Mouse (Mus musculus) mesoderm, embryonic 11.5 days (tissue): ENCODE measurements around the gene Kazn.
A peak's percentile ranks its signal among the peaks of the same experiment; 100 is the strongest.

Experiments
- DNase-seq: peaks from one replicate; pipeline ENCODE4 v3.0.0-alpha.2; 2012; ENCODE audit warnings: low read depth, low spot score

Gene Kazn

DNA sequence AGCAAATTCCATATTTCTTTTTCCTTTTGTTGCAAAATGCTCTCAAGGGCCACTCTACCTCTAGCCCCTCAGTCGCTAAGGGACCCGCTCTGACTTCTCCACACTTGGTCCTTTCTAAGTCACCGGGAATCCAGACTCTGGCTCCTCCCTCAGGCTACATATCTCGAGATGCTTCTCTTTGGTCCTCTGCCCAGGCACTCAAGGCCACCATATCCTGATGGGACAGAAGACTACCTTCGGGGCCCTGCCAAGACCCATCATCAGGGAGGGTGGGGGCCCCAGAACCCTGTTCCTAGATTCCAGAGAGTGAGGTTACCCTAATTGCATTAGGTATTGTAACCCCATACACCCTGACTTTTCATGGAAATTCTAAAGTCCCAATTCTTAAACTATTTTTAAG is 73.8 kb downstream of the Kazn start:
- no peak for DNase-seq

DNA sequence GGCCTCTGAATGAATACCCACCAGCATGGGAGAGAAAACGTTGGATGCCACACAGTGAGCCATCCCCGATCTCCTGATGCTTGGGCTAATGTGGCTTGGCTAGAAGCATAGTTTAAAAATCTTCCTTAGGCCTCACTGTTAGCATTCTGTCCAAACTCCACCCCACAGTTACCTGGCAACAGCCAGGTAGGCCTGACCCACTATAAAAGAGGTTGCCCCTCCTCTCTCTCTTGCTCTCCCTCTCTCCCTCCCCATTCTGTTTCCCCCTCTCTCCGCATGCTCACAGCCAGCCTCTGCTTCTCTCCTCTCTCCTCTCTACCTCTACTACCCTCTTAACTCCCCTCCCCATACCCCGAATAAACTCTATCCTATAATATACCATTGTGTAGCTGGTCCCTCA is 74.8 kb downstream of the Kazn start:
- no peak for DNase-seq

DNA sequence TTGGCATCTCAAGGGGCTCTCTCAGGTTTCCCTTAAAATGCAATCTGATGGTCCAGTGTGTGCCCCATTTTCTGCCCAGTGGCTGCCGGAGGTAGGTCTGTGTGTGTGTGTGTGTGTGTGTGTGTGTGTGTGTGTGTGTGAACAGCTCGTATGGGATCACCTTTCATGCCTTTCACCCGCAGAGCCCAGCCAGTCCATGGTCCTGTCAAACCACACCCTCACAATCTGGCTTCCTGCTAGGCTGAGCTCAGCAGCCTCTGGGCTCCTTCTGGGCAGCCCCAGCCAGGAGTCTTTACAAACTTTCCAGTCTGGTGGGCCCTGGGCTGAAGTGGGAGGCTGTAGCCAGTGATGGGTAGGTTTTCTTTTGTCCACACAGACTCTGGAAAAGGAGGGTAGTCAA is 75.3 kb downstream of the Kazn start:
- no peak for DNase-seq

DNA sequence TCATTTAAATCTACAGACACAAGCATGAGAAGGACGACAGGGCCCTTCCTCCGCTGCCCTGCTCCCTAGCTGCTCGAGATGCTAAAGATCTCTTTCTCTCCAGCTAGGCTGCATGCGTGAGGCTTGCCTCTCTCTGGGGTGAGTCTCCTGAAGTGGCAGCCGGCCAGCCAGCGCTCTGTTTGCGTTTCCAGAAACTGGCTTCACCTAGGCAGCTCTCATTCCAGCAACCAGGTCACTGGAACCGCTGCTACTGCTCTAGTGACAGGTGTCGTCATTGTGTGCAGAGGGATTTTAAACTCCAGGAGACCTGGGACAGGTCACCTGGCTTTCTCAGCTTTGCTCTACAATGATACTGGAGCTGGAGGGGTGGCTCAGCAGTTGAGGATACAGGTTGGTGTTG is 76.5 kb downstream of the Kazn start:
- DNase-seq: no peak

DNA sequence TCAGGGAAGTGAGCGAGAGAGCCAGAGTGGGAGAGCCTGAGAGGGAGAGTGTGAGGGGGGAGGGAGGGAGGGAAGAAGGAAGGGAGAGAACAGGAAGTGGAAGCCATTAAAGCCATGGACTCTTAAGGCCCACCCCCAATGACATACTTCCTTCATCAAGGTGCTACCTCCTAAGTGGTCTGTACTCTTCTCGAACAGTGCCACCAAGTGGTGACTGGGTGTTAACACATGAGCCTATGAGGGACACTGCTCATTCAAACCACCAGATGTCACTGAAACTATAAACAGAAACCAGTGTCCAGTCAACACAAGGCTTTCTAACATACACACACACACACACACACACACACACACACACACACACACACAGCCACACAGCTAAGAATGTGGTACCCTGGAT is 77.1 kb downstream of the Kazn start:
- no peak for DNase-seq

DNA sequence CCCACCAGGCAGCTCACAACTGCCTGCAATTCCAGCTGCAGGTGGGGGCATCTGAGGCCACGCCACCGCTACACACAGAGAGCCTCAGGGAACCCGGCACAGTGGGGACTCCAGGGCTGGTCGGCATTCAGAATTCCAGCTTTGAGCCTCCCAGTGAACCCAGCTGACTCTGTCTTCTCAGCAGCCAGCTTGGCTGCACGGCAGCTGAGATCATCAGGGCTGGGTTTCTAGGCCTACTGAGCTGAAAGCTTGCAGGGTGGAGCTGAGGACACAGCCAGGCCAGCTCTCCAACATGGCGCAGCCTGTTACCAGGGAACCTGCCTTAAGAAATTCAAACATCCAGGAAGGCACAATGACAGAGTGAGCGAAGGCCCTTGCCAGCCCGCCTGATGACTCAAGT is 79.2 kb downstream of the Kazn start:
- no peak for DNase-seq

DNA sequence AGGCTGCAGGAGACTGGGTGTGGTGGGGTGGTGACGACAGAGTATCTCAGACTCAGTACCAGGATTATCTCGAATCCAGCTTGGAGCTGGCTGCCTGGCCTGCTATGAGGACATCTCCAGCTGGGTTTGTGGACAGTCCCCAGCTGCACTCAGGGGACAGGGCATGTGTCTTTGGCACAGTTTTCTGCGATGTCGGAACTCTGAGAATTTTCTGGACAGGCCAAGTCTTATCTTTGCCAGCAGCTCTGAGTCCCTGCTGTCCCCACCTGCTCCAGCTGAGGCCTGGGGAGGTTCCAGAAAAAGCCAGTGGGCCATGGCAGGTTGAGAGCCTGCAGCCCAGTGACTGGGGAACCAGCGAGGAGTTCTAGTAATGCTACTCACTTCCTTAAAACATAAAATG is 82.7 kb downstream of the Kazn start:
- no peak for DNase-seq

DNA sequence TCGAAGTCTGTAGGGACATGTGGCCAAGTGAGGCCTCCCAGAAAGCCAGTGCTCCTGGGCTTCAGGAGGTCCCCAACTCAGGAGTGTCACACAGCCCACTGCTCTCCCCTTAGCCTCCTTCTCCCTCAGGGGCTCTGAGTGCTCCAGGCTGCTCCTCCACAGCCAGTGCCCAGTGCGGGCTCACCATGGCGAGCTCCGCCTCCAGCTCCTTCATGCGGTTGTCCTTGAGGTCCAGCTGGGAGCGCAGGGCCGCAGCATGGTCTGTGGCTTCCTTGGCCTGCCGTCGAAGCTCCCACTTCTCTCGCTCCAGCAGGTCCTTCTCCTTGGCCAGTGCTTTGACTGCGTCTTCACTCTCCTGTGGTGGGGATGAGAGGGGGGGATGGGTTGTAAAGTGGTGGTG is 85.0 kb downstream of the Kazn start:
- no peak for DNase-seq

DNA sequence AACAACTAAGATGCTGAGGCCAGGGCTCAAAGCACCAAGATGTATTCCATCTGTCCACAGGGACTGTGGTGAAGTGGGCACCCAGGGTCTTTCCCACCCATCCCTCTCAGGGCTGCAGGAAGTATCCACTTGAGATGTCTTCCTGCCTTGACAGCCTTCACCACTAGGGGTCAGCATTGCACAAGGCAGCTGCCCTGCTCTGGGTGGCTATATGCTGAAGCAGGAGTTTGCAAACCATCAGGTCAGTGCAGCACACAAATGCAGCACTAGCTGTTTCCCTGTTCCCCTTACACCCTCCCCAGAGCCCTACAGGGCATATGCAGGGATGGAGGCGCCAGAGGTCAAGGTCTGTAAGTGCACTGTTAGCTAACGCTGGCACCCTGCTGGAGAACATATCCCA is 85.7 kb downstream of the Kazn start:
- peak; percentile 91 for DNase-seq

DNA sequence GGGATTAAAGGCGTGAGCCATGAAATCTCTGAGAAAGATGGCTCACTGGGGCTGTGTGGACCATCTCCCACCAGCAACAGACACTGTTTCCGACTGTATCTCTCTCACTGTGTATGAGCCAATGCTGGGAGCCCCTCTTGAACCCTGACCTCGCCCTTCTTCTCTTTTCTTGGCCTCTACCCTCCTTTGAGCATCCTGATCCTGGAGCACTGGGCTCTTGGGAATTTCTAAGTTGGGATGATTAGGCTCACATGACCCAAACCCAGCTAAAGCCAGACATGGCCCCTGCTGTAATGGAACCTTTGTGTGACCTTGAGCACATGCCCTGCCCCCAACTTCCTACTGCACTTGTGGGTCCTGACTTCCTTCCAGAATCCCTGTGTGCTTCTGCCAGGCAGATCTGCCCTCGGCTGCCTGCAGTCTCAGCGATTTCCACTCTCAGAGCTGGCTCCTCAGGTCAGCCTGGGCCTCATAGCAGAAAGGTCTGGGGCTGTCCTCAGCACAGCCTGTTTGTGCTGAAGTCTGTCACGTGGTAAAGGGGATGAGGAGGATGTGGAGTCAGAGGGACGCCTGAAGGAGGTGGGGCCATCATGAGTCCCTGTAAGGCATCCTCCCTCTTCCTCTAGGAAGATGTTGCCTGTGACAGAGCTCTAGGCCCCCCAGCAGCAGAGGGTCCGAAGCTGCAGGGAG is 86.3 kb downstream of the Kazn start:
- DNase-seq: no peak

DNA sequence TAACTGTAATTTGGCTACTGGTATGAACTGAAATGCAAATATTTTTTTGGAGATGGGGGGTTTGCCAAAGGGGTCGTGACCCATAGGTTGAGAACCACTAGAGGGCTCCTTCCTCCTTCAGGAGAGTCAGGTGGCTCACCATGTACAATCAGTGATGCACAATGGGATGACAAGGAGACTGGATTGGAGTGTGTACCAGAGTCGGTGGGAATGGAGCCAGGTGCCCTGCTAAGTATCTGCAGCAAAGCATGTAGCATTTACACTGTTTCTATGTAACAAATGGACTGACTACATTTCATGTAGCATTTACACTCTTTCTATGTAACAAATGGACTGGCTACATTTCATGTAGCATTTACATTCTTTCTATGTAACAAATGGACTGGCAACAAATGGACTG is 89.1 kb downstream of the Kazn start:
- no peak for DNase-seq

DNA sequence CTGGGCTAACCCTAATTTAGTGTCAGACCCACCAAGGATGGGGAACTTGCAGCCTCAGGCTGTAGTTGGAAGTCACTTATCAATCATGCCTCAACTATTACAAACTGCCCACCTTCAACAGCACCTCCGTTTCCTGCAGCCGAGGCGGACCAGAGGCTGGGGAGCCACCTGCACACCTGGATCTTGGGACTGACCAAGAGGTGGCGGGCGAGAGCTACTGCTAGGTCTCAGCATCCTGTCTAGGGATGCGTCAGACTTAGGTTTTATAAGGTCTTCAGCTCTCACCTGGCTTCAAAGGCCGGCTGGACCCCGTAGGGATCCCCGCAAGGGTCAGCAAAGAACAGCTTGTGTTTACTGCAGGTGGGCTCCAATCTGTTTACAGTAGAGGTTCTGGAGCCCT is 90.0 kb downstream of the Kazn start:
- DNase-seq: no peak

DNA sequence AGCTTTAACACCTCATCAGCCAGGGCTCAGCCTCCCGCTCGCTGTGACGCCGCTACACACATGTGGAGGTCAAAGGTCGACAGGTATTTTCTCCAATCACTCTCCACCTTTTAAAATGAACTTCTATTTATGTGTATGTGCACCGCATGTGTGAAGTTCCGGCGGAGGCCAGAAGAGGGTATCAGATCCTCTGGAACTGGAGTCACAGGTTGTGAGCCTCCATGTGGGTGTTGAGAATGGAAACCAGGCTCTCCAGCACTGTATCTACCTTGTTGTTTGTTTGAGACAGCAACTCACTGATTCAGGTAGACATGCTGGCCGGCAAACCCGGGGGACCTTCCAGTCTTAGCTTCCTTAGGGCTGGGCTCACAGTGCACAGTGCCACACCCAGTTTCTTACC is 91.5 kb downstream of the Kazn start:
- DNase-seq: no peak

DNA sequence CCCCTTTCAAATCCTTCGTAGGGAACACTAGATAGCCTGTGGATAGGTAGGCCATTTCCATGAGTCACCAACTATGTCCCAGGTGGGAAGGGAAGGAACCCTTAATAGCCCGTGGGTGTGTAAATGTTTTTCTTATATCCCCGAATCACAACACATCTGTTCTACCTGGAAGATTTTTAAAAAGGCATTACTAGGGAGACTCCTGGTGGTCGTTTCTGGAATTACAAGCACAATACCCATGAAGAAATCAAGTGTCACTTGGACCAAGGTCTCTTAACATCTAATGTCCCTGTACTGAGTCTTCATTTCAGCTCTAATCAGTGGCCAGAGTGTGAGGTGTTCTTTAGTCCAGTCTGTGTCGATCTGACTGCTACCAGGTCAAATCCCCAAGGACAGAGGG is 95.1 kb downstream of the Kazn start:
- DNase-seq: peak; percentile 40

DNA sequence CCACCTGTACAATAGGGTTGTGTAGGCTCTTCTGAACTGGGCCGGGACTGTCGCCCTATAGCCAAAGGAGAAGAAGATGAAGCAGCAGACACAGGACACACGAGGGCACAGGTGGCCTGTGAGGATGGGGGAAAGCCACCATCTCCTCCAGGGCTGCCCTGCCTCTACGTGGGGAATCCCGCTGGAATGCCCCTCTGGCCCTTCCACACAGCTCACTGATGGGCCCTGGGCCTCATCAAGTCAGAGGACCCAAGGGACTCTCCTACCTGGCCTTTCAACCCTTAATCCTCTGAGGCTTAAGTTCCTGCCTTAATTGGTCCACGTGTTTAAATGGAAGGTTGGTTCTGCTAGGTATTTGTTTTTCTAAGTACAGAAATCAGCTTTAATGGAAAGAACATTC is 95.9 kb downstream of the Kazn start:
- no peak for DNase-seq

DNA sequence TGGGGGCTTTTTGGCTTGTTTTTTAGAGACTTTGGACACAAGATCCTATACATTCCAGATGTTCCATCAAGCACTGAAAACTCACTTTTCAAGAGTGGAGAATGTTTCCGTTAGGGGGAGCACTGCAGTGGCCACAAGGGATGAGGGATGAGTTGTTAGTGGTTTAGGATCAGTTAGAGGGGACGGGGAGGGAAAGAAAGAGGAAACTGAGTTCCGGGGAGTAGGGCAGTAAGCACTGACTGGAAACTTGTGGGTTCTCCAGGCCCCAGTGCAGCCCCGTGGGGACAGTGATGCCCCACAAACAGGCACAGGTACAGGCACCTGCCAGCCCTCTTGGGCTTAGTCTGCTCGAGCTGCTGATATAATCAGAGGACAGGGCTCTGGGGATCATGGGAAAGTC is 99.5 kb downstream of the Kazn start:
- DNase-seq: no peak

DNA sequence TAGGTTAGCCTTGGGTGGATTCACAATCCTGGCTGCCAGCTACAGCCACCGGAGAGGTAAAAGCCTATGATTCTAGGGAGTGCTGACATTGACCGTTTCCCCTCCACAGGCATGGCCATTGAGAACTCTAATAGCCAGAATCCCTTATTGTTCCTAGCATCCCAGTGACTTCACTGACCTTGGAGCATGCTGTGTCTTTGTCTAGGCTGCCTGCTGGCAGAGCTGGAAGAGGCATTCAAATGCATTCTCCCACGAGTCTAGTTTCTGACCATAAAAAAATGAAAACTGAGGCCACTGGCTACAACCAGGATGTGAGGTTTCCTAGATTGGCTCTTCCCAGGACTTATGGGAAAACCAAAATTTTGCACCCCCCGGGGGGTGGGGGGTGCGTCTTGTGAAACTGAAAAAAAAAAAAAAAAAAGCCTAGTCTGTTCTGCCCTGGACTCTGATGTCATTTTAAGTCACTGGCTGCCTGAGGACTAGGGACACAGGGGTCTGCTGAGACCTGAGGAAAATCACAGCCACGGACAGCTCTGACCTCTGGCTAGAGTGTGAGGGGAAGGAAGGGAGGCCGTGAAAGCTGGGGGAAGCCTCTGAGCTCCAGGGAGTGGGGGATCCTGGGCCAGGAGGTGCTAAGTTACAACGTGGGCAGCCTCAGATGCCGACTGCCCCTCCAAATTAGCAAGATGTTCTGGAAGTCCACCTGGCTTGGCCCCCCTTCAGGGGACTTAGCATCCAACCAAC is 100.7 kb downstream of the Kazn start:
- peak; percentile 59 for DNase-seq

DNA sequence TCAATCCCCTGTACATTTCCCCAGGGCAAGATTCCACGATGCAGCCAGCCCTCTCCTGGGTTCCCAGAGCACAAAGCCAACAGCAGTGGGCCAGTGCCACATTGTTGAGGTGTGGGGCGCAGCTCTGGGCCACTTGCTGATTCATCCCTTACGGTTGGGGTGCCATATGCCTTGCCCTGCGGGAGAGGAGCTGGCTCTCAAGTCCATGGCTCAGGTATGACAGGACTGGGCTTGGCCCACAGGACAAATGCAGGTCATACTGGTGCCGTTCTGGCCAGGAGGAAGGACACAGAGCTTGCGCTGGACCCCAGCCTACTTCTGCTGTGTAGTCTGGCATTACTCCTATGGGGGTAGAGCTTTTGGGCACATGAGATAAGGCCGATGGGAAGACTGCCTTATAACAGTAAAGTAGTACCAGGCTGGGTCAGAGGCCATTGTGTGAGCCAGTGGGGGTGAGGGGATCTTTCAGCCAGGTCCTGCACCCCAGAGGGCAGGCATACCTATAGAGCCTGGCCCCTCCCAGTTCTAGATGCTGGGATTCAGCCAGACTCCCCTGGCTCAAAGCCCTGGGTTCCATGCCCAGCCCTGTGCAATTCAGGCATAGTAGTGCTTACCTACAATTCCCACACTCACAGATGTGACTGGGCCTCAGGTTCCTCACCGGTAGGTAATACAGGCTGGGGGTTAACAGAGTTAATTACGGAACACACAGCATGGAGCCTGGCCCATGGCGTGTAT is 102.3 kb downstream of the Kazn start:
- DNase-seq: no peak

DNA sequence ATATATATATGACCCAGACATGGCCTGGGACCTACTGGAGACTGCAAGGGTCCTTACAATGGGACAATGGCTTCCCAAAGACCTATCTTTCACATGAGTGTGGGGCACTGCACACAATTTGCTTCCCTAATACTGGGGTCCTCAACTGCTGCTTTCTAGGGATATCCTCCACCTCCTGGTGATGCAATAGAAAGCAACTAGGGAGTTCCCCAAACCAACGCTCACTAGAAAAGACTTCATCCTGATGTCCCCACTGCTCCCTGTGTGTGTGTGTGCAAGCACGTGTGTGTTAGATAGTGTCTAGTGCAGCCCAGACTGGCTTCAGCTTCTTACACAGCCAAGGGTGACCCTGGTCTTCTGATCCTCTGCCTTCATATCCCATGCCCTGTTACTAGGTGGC is 103.7 kb downstream of the Kazn start:
- DNase-seq: no peak

DNA sequence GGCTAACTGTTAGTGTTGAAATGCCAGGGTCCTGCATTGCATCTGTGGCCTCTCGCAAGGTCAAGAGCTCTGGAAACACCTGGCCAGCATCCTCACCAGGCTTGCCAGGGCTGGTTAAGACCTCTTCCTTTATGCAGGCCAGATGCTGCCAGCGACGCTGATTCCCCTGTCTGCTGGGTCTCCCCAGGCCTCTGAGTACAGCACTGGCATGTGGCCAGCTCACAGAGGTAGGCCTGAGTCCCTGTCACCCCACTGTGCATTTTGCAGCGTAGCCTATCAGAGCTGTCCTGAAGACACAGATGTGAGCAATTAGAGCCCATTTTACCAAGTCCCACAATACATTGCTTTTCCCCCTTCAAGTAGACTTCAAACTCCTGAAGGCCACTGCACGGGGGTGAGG is 109.0 kb downstream of the Kazn start:
- DNase-seq: peak; percentile 55

DNA sequence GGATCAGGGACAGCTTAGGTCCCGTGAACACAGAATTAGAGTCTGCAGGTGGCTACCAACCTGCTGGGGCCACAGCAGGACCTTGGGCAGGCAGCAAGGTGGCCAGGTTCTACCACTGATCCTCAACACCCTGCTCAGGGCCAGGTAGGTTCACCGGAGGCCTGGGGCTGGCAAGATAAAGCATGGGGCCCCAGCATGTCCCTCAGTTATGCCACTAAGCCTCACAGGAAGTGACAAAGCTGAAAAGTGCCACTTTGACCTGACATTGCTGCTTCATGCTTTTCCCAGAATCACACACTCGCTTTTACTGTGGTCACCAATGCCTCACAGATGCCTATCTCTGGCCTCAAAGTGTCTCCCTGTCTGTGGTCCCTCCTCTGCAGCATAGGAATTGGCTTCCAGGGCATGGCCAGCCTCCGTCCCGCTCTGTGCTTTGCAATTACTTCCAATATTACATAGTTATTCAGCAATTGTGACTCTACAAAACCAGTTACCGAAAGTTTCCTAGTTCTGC is 111.9 kb downstream of the Kazn start:
- no peak for DNase-seq

DNA sequence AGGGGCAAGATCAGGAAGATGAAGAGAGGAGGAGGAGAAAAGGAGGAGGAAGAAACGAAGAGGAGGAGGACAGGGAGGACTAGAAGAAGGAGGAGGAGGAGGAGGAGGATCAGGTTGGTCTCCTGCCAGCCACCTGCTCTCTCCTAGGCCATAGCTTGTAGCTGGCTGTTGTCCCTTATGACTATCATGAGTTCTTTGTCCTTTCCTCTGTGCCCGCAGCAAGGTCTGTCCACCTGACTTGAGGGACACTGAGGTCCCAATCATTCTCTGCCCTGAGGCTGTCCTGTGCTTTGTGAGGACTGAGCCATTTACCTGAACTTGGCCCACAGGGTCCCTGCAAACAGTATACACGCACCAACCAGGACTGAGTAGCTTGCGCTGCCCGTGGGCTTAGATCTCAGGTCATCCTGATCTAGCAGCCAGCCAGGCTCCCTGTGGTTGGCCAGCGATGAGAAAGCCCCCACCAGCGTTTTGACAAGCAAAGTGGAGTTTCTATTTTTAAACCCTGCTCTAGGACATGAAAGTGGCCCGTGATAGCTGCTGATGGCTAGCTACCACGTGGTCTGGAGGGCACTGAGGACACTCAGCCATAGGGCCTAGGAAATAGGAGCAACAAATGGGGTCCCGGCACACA is 112.4 kb downstream of the Kazn start:
- DNase-seq: no peak
